Comparison of ENCODE assay signal across 8 mouse cellular contexts in genomic region chr5:30588301-30588968, GRCm38 (mm10). TPM values are rescaled to one million over a fixed set of nuclear protein-coding genes. Genes with fewer than 3 reads are reported as not detected.
A peak's percentile ranks its signal among the peaks of the same experiment; 100 is the strongest.
DNase-seq lines count a peak whose midpoint lies in the region; ATAC-seq and TF ChIP-seq lines count a peak whose summit lies in the region.

No protein-coding gene starts in this region.

- no peaks in the 10 kb centered on the region for H3K9me3 ChIP-seq in forebrain, embryonic 13.5 days (replicated peaks)
- H3K9me3 ChIP-seq in kidney, embryonic 16.5 days (ENCODE audit: low read length) = no peaks in the 10 kb centered on the region
- H3K9me3 ChIP-seq in stomach, embryonic 16.5 days (replicated peaks; ENCODE audit: control insufficient read depth, low read length) = no peaks in the 10 kb centered on the region

- peaks cover 70% of the 10 kb centered on the region for H3K27me3 ChIP-seq in forebrain, embryonic 13.5 days
- H3K27me3 ChIP-seq in kidney, embryonic 16.5 days (ENCODE audit: insufficient read depth, low read length) = peaks cover 33% of the 10 kb centered on the region
- peaks cover 20% of the 10 kb centered on the region for H3K27me3 ChIP-seq in stomach, embryonic 16.5 days (ENCODE audit: control insufficient read depth, insufficient read depth, low read length)

- H3K9ac ChIP-seq in forebrain, embryonic 13.5 days = peak overlapping the region; percentile 71
- H3K9ac ChIP-seq in kidney, embryonic 16.5 days (replicated peaks; ENCODE audit: low read length) = peak overlapping the region; percentile 32; the same call in 1 of the 2 replicates
- H3K9ac ChIP-seq in stomach, embryonic 16.5 days (ENCODE audit: low read length) = peak overlapping the region; percentile 70

- peak overlapping the region; percentile 69 for H3K4me3 ChIP-seq in layer of hippocampus, adult 2 months
- peak overlapping the region; percentile 53 for H3K4me3 ChIP-seq in forebrain, embryonic 13.5 days
- H3K4me3 ChIP-seq in kidney, embryonic 16.5 days (ENCODE audit: low read length) = peak overlapping the region; percentile 48
- H3K4me3 ChIP-seq in stomach, embryonic 16.5 days (replicated peaks; ENCODE audit: low read length) = peak overlapping the region; percentile 58

- H3K4me1 ChIP-seq in forebrain, embryonic 13.5 days = peaks cover 8% of the 10 kb centered on the region
- H3K4me1 ChIP-seq in kidney, embryonic 16.5 days (ENCODE audit: insufficient read depth, low read length) = peaks cover 12% of the 10 kb centered on the region
- peaks cover 23% of the 10 kb centered on the region for H3K4me1 ChIP-seq in stomach, embryonic 16.5 days (ENCODE audit: control insufficient read depth, insufficient read depth, low read length)

- whole genome bisulfite sequencing in forebrain, embryonic 13.5 days = under 1% methylated on average over 54 of the region's 70 CpGs
- WGBS in kidney, embryonic 16.5 days = 1% methylated on average over 70 of the region's 70 CpGs
- 1% methylated on average over 69 of the region's 70 CpGs for WGBS in stomach, embryonic 16.5 days

- 0 out of 2 replicates have a peak, but pooled peaks have one; percentile 2 for TF ChIP-seq CTCF in layer of hippocampus, adult 2 months (conservative IDR thresholded peaks at IDR 0.05)

- H3K36me3 ChIP-seq in forebrain, embryonic 13.5 days (ENCODE audit: poor library complexity, severe bottlenecking) = no peaks in the 10 kb centered on the region
- no peaks in the 10 kb centered on the region for H3K36me3 ChIP-seq in kidney, embryonic 16.5 days (ENCODE audit: insufficient read depth, low read length)
- no peaks in the 10 kb centered on the region for H3K36me3 ChIP-seq in stomach, embryonic 16.5 days (ENCODE audit: control insufficient read depth, insufficient read depth, low read length)

- H3K27ac ChIP-seq in layer of hippocampus, adult 2 months = peak overlapping the region; percentile 82
- H3K27ac ChIP-seq in forebrain, embryonic 13.5 days = no peak overlapping the region; the same call in 1 of the 2 replicates
- no peak overlapping the region for H3K27ac ChIP-seq in kidney, embryonic 16.5 days (ENCODE audit: low read length)
- peak overlapping the region; percentile 27; the same call in 1 of the 2 replicates for H3K27ac ChIP-seq in stomach, embryonic 16.5 days (ENCODE audit: low read length)

- ATAC-seq in forebrain, embryonic 13.5 days = peak; percentile 81
- ATAC-seq in kidney, embryonic 16.5 days (ENCODE audit: low FRiP score, low TSS enrichment) = peak; percentile 73
- peak; percentile 38 for ATAC-seq in stomach, embryonic 16.5 days (ENCODE audit: insufficient read depth, low FRiP score)

- DNase-seq in layer of hippocampus, adult 2 months (ENCODE audit: low spot score in 2 of 2) = peak in 1 of 2 experiments; percentile 29
- DNase-seq in layer of hippocampus, adult 9-10 months (ENCODE audit: low spot score) = no peak
- DNase-seq in cerebellum, adult 18-20 months = peak; percentile 72
- DNase-seq in lung, postnatal 36 days = peak; percentile 20
- no peak for DNase-seq in thymus, adult 18-20 months

- H3K4me2 ChIP-seq in forebrain, embryonic 13.5 days = peak overlapping the region; percentile 91
- peak overlapping the region; percentile 84 for H3K4me2 ChIP-seq in kidney, embryonic 16.5 days (replicated peaks; ENCODE audit: low read depth, low read length)
- peak overlapping the region; percentile 90 for H3K4me2 ChIP-seq in stomach, embryonic 16.5 days (ENCODE audit: low read depth, low read length)

RNA-seq across cellular contexts. Expression of gene Kcnk3, which starts 0.5 kb away (rescaled TPM):
- 10 to 100 TPM in 1 of 2 experiments, 1 to 10 TPM in 1; 9.7 to 11.3 TPM for total RNA-seq in layer of hippocampus, adult 2 months (2021)
- 1.0 TPM in 2 replicates for polyA plus RNA-seq in forebrain, embryonic 13.5 days (2015; fragmentation: Nextera tagmentation; extraction: Ambion mirVana)
- 2.0 and 5.5 TPM in 2 replicates for polyA plus RNA-seq in kidney, embryonic 16.5 days (2015; fragmentation: Nextera tagmentation; extraction: Ambion mirVana)
- 6.6 and 7.0 TPM in 2 replicates for polyA plus RNA-seq in stomach, embryonic 16.5 days (2015; fragmentation: Nextera tagmentation; extraction: Ambion mirVana)

RNA-seq across cellular contexts. Expression of gene Cib4, which starts 42.8 kb away (rescaled TPM):
- total RNA-seq in layer of hippocampus, adult 2 months (2021) = not detected
- polyA plus RNA-seq in forebrain, embryonic 13.5 days (2015; fragmentation: Nextera tagmentation; extraction: Ambion mirVana) = not detected in 2 replicates
- polyA plus RNA-seq in kidney, embryonic 16.5 days (2015; fragmentation: Nextera tagmentation; extraction: Ambion mirVana) = not detected in 2 replicates
- not detected in 2 replicates for polyA plus RNA-seq in stomach, embryonic 16.5 days (2015; fragmentation: Nextera tagmentation; extraction: Ambion mirVana)

RNA-seq across cellular contexts. Expression of gene Slc35f6, which starts 59.3 kb away (rescaled TPM):
- total RNA-seq in layer of hippocampus, adult 2 months (2021) = 10 to 100 TPM; 39.2 to 39.9 TPM
- polyA plus RNA-seq in forebrain, embryonic 13.5 days (2015; fragmentation: Nextera tagmentation; extraction: Ambion mirVana) = 26.2 and 29.3 TPM in 2 replicates
- polyA plus RNA-seq in kidney, embryonic 16.5 days (2015; fragmentation: Nextera tagmentation; extraction: Ambion mirVana) = 31.0 and 33.9 TPM in 2 replicates
- 34.0 and 35.2 TPM in 2 replicates for polyA plus RNA-seq in stomach, embryonic 16.5 days (2015; fragmentation: Nextera tagmentation; extraction: Ambion mirVana)

Comparison
In these comparisons a context has a peak if more than half of its experiments do, and no peak if none do; other contexts are left out.
1. DNase-seq: peak in cerebellum, adult 18-20 months (2 of 2) and lung, postnatal 36 days (single experiment); none in layer of hippocampus, adult 9-10 months (single experiment) and thymus, adult 18-20 months (0 of 2).
2. H3K27ac ChIP-seq: peak in layer of hippocampus, adult 2 months (single experiment) and stomach, embryonic 16.5 days (single experiment); none in forebrain, embryonic 13.5 days (single experiment) and kidney, embryonic 16.5 days (single experiment).
3. Peak in every context shown above with its lines, with median percentiles within 50 percentile points of each other: H3K4me3 ChIP-seq, ATAC-seq, H3K4me2 ChIP-seq and H3K9ac ChIP-seq.